Mouse (Mus musculus) brain, adult 2 months (tissue): ENCODE measurements around the gene Ankrd13b.

ENCODE experiments used
- DNase-seq: peaks from one replicate; pipeline ENCODE4 v3.0.0; 2011; ENCODE audit warnings: low read depth, low spot score

Gene Ankrd13b

GRCm38 (mm10) chr11:77492311-77492871, 2.9 kb upstream of the Ankrd13b start:
- DNase-seq = peak; percentile 82

- peak; percentile 92 for DNase-seq
Observed at GRCm38 (mm10) chr11:77491502-77492291, 2.2 kb upstream of the Ankrd13b start.

- DNase-seq = peak; percentile 95
Observed at GRCm38 (mm10) chr11:77491123-77491501, 1.6 kb upstream of the Ankrd13b start.

GRCm38 (mm10) chr11:77490451-77490850, 973 bp upstream of the Ankrd13b start:
- peak; percentile 78 for DNase-seq

GRCm38 (mm10) chr11:77488771-77489581, 502 bp downstream of the Ankrd13b start:
- no peak for DNase-seq

GRCm38 (mm10) chr11:77486798-77487197, 2.7 kb downstream of the Ankrd13b start:
- DNase-seq = peak; percentile 77

- DNase-seq = no peak
Observed at GRCm38 (mm10) chr11:77485229-77485628, 4.2 kb downstream of the Ankrd13b start.

- DNase-seq = no peak
Observed at GRCm38 (mm10) chr11:77483510-77484255, 5.8 kb downstream of the Ankrd13b start.

- DNase-seq = no peak
Observed at GRCm38 (mm10) chr11:77483043-77483442, 6.4 kb downstream of the Ankrd13b start.

GRCm38 (mm10) chr11:77476895-77477294, 12.6 kb downstream of the Ankrd13b start:
- no peak for DNase-seq

- no peak for DNase-seq
Observed at GRCm38 (mm10) chr11:77476216-77476615, 13.3 kb downstream of the Ankrd13b start.

- DNase-seq = no peak
Observed at GRCm38 (mm10) chr11:77472775-77473174, 16.7 kb downstream of the Ankrd13b start.

GRCm38 (mm10) chr11:77471407-77471806, 18.1 kb downstream of the Ankrd13b start:
- DNase-seq = no peak

GRCm38 (mm10) chr11:77468397-77468796, 21.1 kb downstream of the Ankrd13b start:
- no peak for DNase-seq

GRCm38 (mm10) chr11:77467784-77468183, 21.7 kb downstream of the Ankrd13b start:
- DNase-seq = peak; percentile 90

- DNase-seq = peak; percentile 75
Observed at GRCm38 (mm10) chr11:77467157-77467556, 22.3 kb downstream of the Ankrd13b start.

GRCm38 (mm10) chr11:77466544-77466943, 22.9 kb downstream of the Ankrd13b start:
- DNase-seq = no peak

GRCm38 (mm10) chr11:77465111-77465510, 24.4 kb downstream of the Ankrd13b start:
- no peak for DNase-seq

- DNase-seq = peak; percentile 59
Observed at GRCm38 (mm10) chr11:77464684-77465083, 24.8 kb downstream of the Ankrd13b start.

- no peak for DNase-seq
Observed at GRCm38 (mm10) chr11:77463786-77464185, 25.7 kb downstream of the Ankrd13b start.

- DNase-seq = no peak
Observed at GRCm38 (mm10) chr11:77463101-77463445, 26.4 kb downstream of the Ankrd13b start.
